Mouse (Mus musculus): ENCODE measurements around the gene Hivep3.

GRCm38 (mm10) chr4:119938518-119938917 is 204.9 kb downstream of the Hivep3 start:
- no peak for TF ChIP-seq CTCF (IDR thresholded peaks at IDR 0.05; ENCODE audit: low read depth)
- no peak for TF ChIP-seq EP300 (optimal IDR thresholded peaks at IDR 0.05)
